Mouse (Mus musculus) kidney, adult 2 months (tissue): Measurements from ENCODE around the gene Tbc1d4. TPM values are rescaled to one million over a fixed set of nuclear protein-coding genes. Genes with fewer than 3 reads are reported as not detected.

Source experiments
- DNase-seq: peaks from one replicate; pipeline ENCODE4 v3.0.0; 2021
- H3K27ac ChIP-seq: fragments of 200-500 bp; 2 replicates; pipeline ENCODE4 v1.5.1; 2012; ENCODE audit warnings: low read depth, low read length, control low read depth, inconsistent platforms; ENCODE audit not compliant: insufficient read depth
- H3K27me3 ChIP-seq: fragments of 200-500 bp; replicated peaks from 2 replicates; pipeline ENCODE4 v1.6.1; 2012; ENCODE audit warnings: mild to moderate bottlenecking, moderate library complexity, low read length, inconsistent platforms; ENCODE audit not compliant: control insufficient read depth, insufficient read depth
- H3K36me3 ChIP-seq: fragments of 200-500 bp; 2 replicates; pipeline ENCODE4 v1.6.1; 2012; ENCODE audit warnings: mild to moderate bottlenecking, moderate library complexity, low read length, inconsistent platforms; ENCODE audit not compliant: control insufficient read depth, insufficient read depth
- H3K4me1 ChIP-seq: fragments of 200-500 bp; 2 replicates; pipeline ENCODE4 v1.6.1; 2011; ENCODE audit warnings: low read length; ENCODE audit not compliant: control insufficient read depth, insufficient read depth
- H3K4me3 ChIP-seq: fragments of 200-500 bp; 2 replicates; pipeline ENCODE4 v1.5.1; 2011; ENCODE audit warnings: mild to moderate bottlenecking, low read depth, low read length, control low read depth; ENCODE audit not compliant: insufficient read depth
- CTCF ChIP-seq: fragments of 200-500 bp; conservative IDR thresholded peaks from 2 replicates; pipeline ENCODE4 v1.5.1; 2011; ENCODE audit warnings: low read depth, mild to moderate bottlenecking, control low read depth, low read length, moderate library complexity, mixed read lengths; ENCODE audit not compliant: insufficient read depth, insufficient read length
- POLR2A ChIP-seq: fragments of 200-500 bp; IDR thresholded peaks from one replicate; pipeline ENCODE4 v1.6.1; 2011; ENCODE audit warnings: low read depth, low read length, control low read depth
- WGBS: fragments of 180-500 bp; shearing (Covaris S2); methylation state at CpG from one replicate; pipeline ENCODE4 v1.1.7; 2018; 5-methylcytosine and 5-hydroxymethylcytosine counted together
- polyA plus RNA-seq: library from polyadenylated mRNA; depleted of rRNA; stranded (reverse); fragments of >200 nt; gene quantifications from 2 replicates; pipeline ENCODE4 v1.2.3, GENCODE M21; 2012

The Tbc1d4 gene
- polyA plus RNA-seq, 1 experiment: 8.9 TPM

GRCm38 (mm10) chr14:101541863-101542262, 67.1 kb downstream of the Tbc1d4 start:
- WGBS: 60% methylated on average over 9 of the region's 9 CpGs
- Histone ChIP-seq H3K4me1 (0 out of 2 replicates have a peak, but pooled peaks cover 2% of the 10 kb centered on the region), H3K27ac (no peak overlapping the region), H3K36me3 (no peaks in the 10 kb centered on the region), H3K27me3 (no peaks in the 10 kb centered on the region), H3K4me3 (no peak overlapping the region)
- no peak for DNase-seq
- TF ChIP-seq CTCF (no peak), POLR2A (no peak)

GRCm38 (mm10) chr14:101541141-101541540, 67.8 kb downstream of the Tbc1d4 start:
- H3K27ac ChIP-seq: no peak overlapping the region
- H3K4me1 ChIP-seq: 0 out of 2 replicates have a peak, but pooled peaks cover 1% of the 10 kb centered on the region
- TF ChIP-seq CTCF (no peak), POLR2A (no peak)
- 90% methylated on average over 5 of the region's 5 CpGs for WGBS
- no peaks in the 10 kb centered on the region for H3K36me3 ChIP-seq
- H3K27me3 ChIP-seq: no peaks in the 10 kb centered on the region
- no peak overlapping the region for H3K4me3 ChIP-seq
- DNase-seq: no peak

- WGBS: 94% methylated on average over 3 of the region's 3 CpGs
- Histone ChIP-seq H3K27ac (no peak overlapping the region), H3K4me3 (no peak overlapping the region), H3K36me3 (no peaks in the 10 kb centered on the region), H3K27me3 (no peaks in the 10 kb centered on the region), H3K4me1 (no peaks in the 10 kb centered on the region)
- DNase-seq: no peak
- TF ChIP-seq POLR2A: no peak
- TF ChIP-seq CTCF: no peak
These were observed 68.5 kb downstream of the Tbc1d4 start for GRCm38 (mm10) chr14:101540466-101540865.

- DNase-seq: peak; percentile 45
- Histone ChIP-seq H3K4me1 (no peaks in the 10 kb centered on the region), H3K27ac (no peak overlapping the region), H3K4me3 (no peak overlapping the region), H3K27me3 (no peaks in the 10 kb centered on the region), H3K36me3 (no peaks in the 10 kb centered on the region)
- WGBS: 30% methylated on average over 2 of the region's 2 CpGs
- no peak for TF ChIP-seq POLR2A
- TF ChIP-seq CTCF: no peak
These were observed 71.1 kb downstream of the Tbc1d4 start for GRCm38 (mm10) chr14:101537906-101538305.

DNA sequence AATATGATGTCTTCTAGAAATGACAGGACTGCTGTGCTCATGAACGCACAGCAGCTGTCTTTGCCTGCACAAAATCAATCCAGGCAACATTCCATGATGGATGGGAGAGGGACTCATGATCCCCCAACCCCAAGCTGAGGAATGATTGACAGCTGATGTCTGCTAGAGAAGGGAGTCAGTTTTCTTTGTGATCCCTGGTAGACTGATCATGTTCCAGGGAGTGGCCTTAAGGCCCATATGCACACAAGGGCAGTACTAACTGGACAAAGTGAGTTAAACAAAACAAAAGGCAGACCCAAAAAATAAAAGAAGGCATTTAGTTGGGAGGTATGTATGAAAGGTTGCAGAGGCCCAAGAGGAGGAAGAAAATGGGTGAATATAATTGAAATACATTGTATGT, 71.6 kb downstream of the Tbc1d4 start:
- no peak for DNase-seq
- WGBS: 87% methylated on average over 1 of the region's 1 CpGs
- Histone ChIP-seq H3K4me1 (no peaks in the 10 kb centered on the region), H3K27me3 (no peaks in the 10 kb centered on the region), H3K4me3 (no peak overlapping the region), H3K36me3 (no peaks in the 10 kb centered on the region), H3K27ac (no peak overlapping the region; the same call in 1 of the 2 replicates)
- TF ChIP-seq POLR2A (no peak), CTCF (no peak)

DNA sequence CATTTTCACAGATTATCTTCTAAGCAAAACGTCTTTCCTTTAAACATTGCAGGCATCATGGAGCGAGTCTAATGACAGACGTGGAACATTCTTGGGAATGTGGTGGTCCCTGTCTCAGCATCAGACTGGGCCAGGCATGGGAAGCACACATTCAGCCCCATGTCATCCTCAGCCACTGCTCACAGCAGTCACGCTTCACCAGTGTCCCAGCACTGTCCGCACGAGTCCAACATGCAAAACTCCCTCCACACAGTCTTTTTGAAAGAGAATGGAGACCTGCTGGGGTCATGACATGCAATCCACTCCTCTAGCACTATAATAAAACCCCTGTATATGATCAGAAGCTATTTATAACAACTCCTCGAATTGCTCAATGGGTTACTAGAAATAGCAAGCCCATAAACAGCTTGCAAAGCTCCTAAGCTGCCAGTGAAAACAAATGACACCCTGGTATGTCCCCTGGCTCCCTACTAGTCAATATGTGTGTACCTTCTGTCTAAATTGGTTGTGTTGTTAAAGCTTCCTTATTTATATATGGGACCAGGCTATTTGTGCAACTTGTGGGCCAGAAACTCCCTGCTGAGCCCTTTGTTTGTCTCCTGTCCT, 76.8 kb downstream of the Tbc1d4 start:
- DNase-seq: no peak
- no peaks in the 10 kb centered on the region for H3K4me1 ChIP-seq
- TF ChIP-seq CTCF (no peak), POLR2A (no peak)
- H3K27ac ChIP-seq: no peak overlapping the region
- no peaks in the 10 kb centered on the region for H3K27me3 ChIP-seq
- WGBS: 59% methylated on average over 7 of the region's 7 CpGs
- H3K4me3 ChIP-seq: no peak overlapping the region
- H3K36me3 ChIP-seq: no peaks in the 10 kb centered on the region

- TF ChIP-seq CTCF (no peak), POLR2A (no peak)
- no peak for DNase-seq
- Histone ChIP-seq H3K4me1 (no peaks in the 10 kb centered on the region), H3K27me3 (no peaks in the 10 kb centered on the region), H3K36me3 (no peaks in the 10 kb centered on the region), H3K4me3 (no peak overlapping the region), H3K27ac (no peak overlapping the region)
- 44% methylated on average over 2 of the region's 2 CpGs for WGBS
These were observed 78.5 kb downstream of the Tbc1d4 start for GRCm38 (mm10) chr14:101530455-101530854.
